ENCODE assay signal across 26 mouse cellular contexts in the genomic region with DNA sequence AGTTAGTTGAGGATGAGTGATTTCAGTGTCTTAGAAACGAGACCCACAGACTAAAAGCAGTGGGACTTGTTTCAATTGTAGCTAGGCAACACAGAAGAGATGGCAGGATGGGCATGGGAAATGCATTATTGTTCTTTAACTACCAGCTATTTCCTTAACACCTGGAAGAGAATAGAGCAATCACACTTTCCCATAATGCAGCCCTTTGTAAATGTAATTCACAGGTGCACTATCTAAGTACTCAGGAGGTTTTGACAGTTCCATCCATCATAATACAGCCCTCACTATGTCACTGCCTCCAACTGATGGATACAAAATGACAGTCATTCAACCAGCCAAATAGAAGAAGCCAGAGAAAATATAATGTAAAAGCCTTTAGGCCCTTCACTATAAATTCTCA.
A peak's percentile ranks its signal among the peaks of the same experiment; 100 is the strongest.
DNase-seq lines count a peak whose midpoint lies in the region; ATAC-seq and TF ChIP-seq lines count a peak whose summit lies in the region.
"Had no signal": no experiment of that assay in that cellular context is flagged by ENCODE, and none has a peak within 500 bp of the region (broad histone marks: within the 10 kb centered on the region; RNA-seq: fewer than 3 reads in every experiment).

No protein-coding gene starts in this region.

- WGBS in forebrain, embryonic 16.5 days = 47% methylated on average over 1 of the region's 1 CpGs
- WGBS in forebrain, embryonic 11.5 days = 73% methylated on average over 1 of the region's 1 CpGs
- WGBS in hindbrain, embryonic 15.5 days = 27% methylated on average over 1 of the region's 1 CpGs
- 50% methylated on average over 1 of the region's 1 CpGs for whole genome bisulfite sequencing in hindbrain, embryonic 12.5 days
- WGBS in midbrain, embryonic 16.5 days = 48% methylated on average over 1 of the region's 1 CpGs
- WGBS in midbrain, embryonic 10.5 days = 58% methylated on average over 1 of the region's 1 CpGs

- no peaks in the 10 kb centered on the region for H3K27me3 ChIP-seq in forebrain, embryonic 16.5 days (replicated peaks; ENCODE audit: control insufficient read depth, insufficient read depth, low read length)
- H3K27me3 ChIP-seq in forebrain, embryonic 11.5 days (ENCODE audit: control insufficient read depth, insufficient read depth, low read length) = no peaks in the 10 kb centered on the region
- H3K27me3 ChIP-seq in hindbrain, embryonic 15.5 days = no peaks in the 10 kb centered on the region
- H3K27me3 ChIP-seq in hindbrain, embryonic 12.5 days = no peaks in the 10 kb centered on the region
- no peaks in the 10 kb centered on the region for H3K27me3 ChIP-seq in midbrain, embryonic 16.5 days (ENCODE audit: control insufficient read depth, insufficient read depth, low read depth, low read length)
- no peaks in the 10 kb centered on the region for H3K27me3 ChIP-seq in midbrain, embryonic 10.5 days (ENCODE audit: low read depth, poor library complexity, severe bottlenecking)
- H3K27me3 ChIP-seq: embryonic facial prominence, embryonic 13.5 days had no signal

- TF ChIP-seq CTCF in brain, embryonic 14.5 days (IDR thresholded peaks at IDR 0.05; ENCODE audit: borderline replicate concordance, extremely low read depth, insufficient read depth, insufficient read length) = no peak

- no peak for TF ChIP-seq POLR2A in brain, embryonic 14.5 days (IDR thresholded peaks at IDR 0.05; ENCODE audit: borderline replicate concordance, extremely low read depth, insufficient read depth, insufficient read length, poor library complexity, severe bottlenecking)

- no peak overlapping the region for H3K9ac ChIP-seq in forebrain, embryonic 16.5 days (replicated peaks; ENCODE audit: low read depth, low read length)
- H3K9ac ChIP-seq in forebrain, embryonic 11.5 days (ENCODE audit: low read length) = no peak overlapping the region
- no peak overlapping the region for H3K9ac ChIP-seq in hindbrain, embryonic 15.5 days
- H3K9ac ChIP-seq in hindbrain, embryonic 12.5 days = no peak overlapping the region
- H3K9ac ChIP-seq in midbrain, embryonic 16.5 days (ENCODE audit: low read depth, low read length) = no peak overlapping the region
- H3K9ac ChIP-seq: embryonic facial prominence, embryonic 13.5 days had no signal

- H3K4me3 ChIP-seq in forebrain, embryonic 16.5 days (replicated peaks; ENCODE audit: low read length) = no peak overlapping the region
- H3K4me3 ChIP-seq in forebrain, embryonic 11.5 days (ENCODE audit: low read depth, low read length) = no peak overlapping the region
- H3K4me3 ChIP-seq in hindbrain, embryonic 15.5 days = no peak overlapping the region
- no peak overlapping the region for H3K4me3 ChIP-seq in hindbrain, embryonic 12.5 days
- no peak overlapping the region for H3K4me3 ChIP-seq in midbrain, embryonic 16.5 days (ENCODE audit: low read depth, low read length)
- no peak overlapping the region for H3K4me3 ChIP-seq in midbrain, embryonic 10.5 days
- H3K4me3 ChIP-seq: embryonic facial prominence, embryonic 10.5 days; embryonic facial prominence, embryonic 13.5 days; erythroblast, embryonic 14.5 days; gastrocnemius, adult 2 months had no signal

- H3K9me3 ChIP-seq in forebrain, embryonic 16.5 days (ENCODE audit: control insufficient read depth, low read length) = no peaks in the 10 kb centered on the region
- H3K9me3 ChIP-seq in forebrain, embryonic 11.5 days (ENCODE audit: control insufficient read depth, low read length) = no peaks in the 10 kb centered on the region
- no peaks in the 10 kb centered on the region for H3K9me3 ChIP-seq in hindbrain, embryonic 15.5 days
- H3K9me3 ChIP-seq in hindbrain, embryonic 12.5 days (replicated peaks) = no peaks in the 10 kb centered on the region
- no peaks in the 10 kb centered on the region for H3K9me3 ChIP-seq in midbrain, embryonic 16.5 days (replicated peaks; ENCODE audit: control insufficient read depth, low read length, poor library complexity, severe bottlenecking)
- no peaks in the 10 kb centered on the region for H3K9me3 ChIP-seq in midbrain, embryonic 10.5 days (replicated peaks)
- H3K9me3 ChIP-seq: embryonic facial prominence, embryonic 10.5 days; embryonic facial prominence, embryonic 13.5 days had no signal

- H3K27ac ChIP-seq in forebrain, embryonic 16.5 days (ENCODE audit: low read length) = no peak overlapping the region
- H3K27ac ChIP-seq in forebrain, embryonic 11.5 days (ENCODE audit: low read depth, low read length) = no peak overlapping the region
- H3K27ac ChIP-seq in hindbrain, embryonic 15.5 days (replicated peaks) = no peak overlapping the region
- no peak overlapping the region for H3K27ac ChIP-seq in hindbrain, embryonic 12.5 days
- no peak overlapping the region for H3K27ac ChIP-seq in midbrain, embryonic 16.5 days (ENCODE audit: low read length)
- H3K27ac ChIP-seq in midbrain, embryonic 10.5 days (replicated peaks) = no peak overlapping the region
- H3K27ac ChIP-seq: embryonic facial prominence, embryonic 10.5 days; embryonic facial prominence, embryonic 13.5 days; gastrocnemius, adult 2 months had no signal

- no peaks in the 10 kb centered on the region for H3K36me3 ChIP-seq in forebrain, embryonic 16.5 days (ENCODE audit: control insufficient read depth, insufficient read depth)
- no peaks in the 10 kb centered on the region for H3K36me3 ChIP-seq in forebrain, embryonic 11.5 days (ENCODE audit: control insufficient read depth, insufficient read depth, low read length)
- no peaks in the 10 kb centered on the region for H3K36me3 ChIP-seq in hindbrain, embryonic 15.5 days
- H3K36me3 ChIP-seq in hindbrain, embryonic 12.5 days = no peaks in the 10 kb centered on the region
- no peaks in the 10 kb centered on the region for H3K36me3 ChIP-seq in midbrain, embryonic 16.5 days (ENCODE audit: control insufficient read depth, insufficient read depth, low read length)
- H3K36me3 ChIP-seq in midbrain, embryonic 10.5 days = no peaks in the 10 kb centered on the region
- H3K36me3 ChIP-seq: embryonic facial prominence, embryonic 10.5 days; embryonic facial prominence, embryonic 13.5 days had no signal

- no peaks in the 10 kb centered on the region for H3K4me1 ChIP-seq in forebrain, embryonic 16.5 days (replicated peaks; ENCODE audit: control insufficient read depth, insufficient read depth, low read length)
- no peaks in the 10 kb centered on the region for H3K4me1 ChIP-seq in forebrain, embryonic 11.5 days (replicated peaks; ENCODE audit: control insufficient read depth, insufficient read depth, low read length)
- no peaks in the 10 kb centered on the region for H3K4me1 ChIP-seq in hindbrain, embryonic 15.5 days (replicated peaks)
- no peaks in the 10 kb centered on the region for H3K4me1 ChIP-seq in hindbrain, embryonic 12.5 days
- H3K4me1 ChIP-seq in midbrain, embryonic 16.5 days (ENCODE audit: control insufficient read depth, insufficient read depth, low read length) = no peaks in the 10 kb centered on the region
- no peaks in the 10 kb centered on the region for H3K4me1 ChIP-seq in midbrain, embryonic 10.5 days
- H3K4me1 ChIP-seq: embryonic facial prominence, embryonic 10.5 days; embryonic facial prominence, embryonic 13.5 days had no signal

- peak; percentile 43; the same call in 1 of the 2 replicates for ATAC-seq in forebrain, embryonic 16.5 days
- ATAC-seq in forebrain, embryonic 11.5 days (replicated peaks; ENCODE audit: low FRiP score) = no peak
- ATAC-seq in hindbrain, embryonic 15.5 days (ENCODE audit: low FRiP score, low read depth) = peak; percentile 59; the same call in 1 of the 2 replicates
- no peak for ATAC-seq in hindbrain, embryonic 12.5 days (ENCODE audit: low FRiP score)
- ATAC-seq in midbrain, embryonic 16.5 days = 0 out of 2 replicates have a peak, but pooled peaks have one; percentile 42
- ATAC-seq: CD4-positive, CD25-positive, alpha-beta regulatory T cell, adult 4 months; inflammation-experienced regulatory T-cells, adult 6 months; intestine, embryonic 16.5 days had no signal

- no peak for DNase-seq in forebrain, embryonic 11.5 days (ENCODE audit: low spot score)
- no peak for DNase-seq in midbrain, embryonic 10.5 days (ENCODE audit: low spot score)
- DNase-seq in brain, embryonic 14.5 days (ENCODE audit: low read depth) = peak; percentile 55
- no peak for DNase-seq in right cerebral cortex, postnatal 36 days (ENCODE audit: low spot score in 2 of 2)
- DNase-seq: adrenal gland, adult 2 months; adrenal gland, postnatal 14 days; cerebellum, adult 11-12 months; cerebellum, adult 8-10 months; cerebellum, postnatal 10 days; cerebellum, postnatal 36 days; embryo, embryonic 11 days; gastrocnemius, adult 2 months; gastrocnemius, postnatal 14 days; heart, adult 11 months; kidney, adult 18-20 months had no signal

- H3K4me2 ChIP-seq in forebrain, embryonic 16.5 days (ENCODE audit: low read length) = no peak overlapping the region
- H3K4me2 ChIP-seq in forebrain, embryonic 11.5 days (ENCODE audit: low read depth, low read length, severe bottlenecking) = no peak overlapping the region
- H3K4me2 ChIP-seq in hindbrain, embryonic 15.5 days = no peak overlapping the region
- no peak overlapping the region for H3K4me2 ChIP-seq in hindbrain, embryonic 12.5 days (replicated peaks)
- no peak overlapping the region for H3K4me2 ChIP-seq in midbrain, embryonic 16.5 days (ENCODE audit: low read length)
- H3K4me2 ChIP-seq: embryonic facial prominence, embryonic 13.5 days; heart, embryonic 11.5 days had no signal

Comparison
In these comparisons a context has a peak if more than half of its experiments do, and no peak if none do; other contexts are left out.
1. ATAC-seq: peak in forebrain, embryonic 16.5 days (single experiment), hindbrain, embryonic 15.5 days (single experiment) and midbrain, embryonic 16.5 days (single experiment); none in forebrain, embryonic 11.5 days (single experiment) and hindbrain, embryonic 12.5 days (single experiment).